Mouse (Mus musculus): Measurements from ENCODE around the gene Sel1l3. TPM values are rescaled to one million over a fixed set of nuclear protein-coding genes. Genes with fewer than 3 reads are reported as not detected.

Gene Sel1l3
- polyA plus RNA-seq, 1 experiment, result 2.4 TPM

DNA sequence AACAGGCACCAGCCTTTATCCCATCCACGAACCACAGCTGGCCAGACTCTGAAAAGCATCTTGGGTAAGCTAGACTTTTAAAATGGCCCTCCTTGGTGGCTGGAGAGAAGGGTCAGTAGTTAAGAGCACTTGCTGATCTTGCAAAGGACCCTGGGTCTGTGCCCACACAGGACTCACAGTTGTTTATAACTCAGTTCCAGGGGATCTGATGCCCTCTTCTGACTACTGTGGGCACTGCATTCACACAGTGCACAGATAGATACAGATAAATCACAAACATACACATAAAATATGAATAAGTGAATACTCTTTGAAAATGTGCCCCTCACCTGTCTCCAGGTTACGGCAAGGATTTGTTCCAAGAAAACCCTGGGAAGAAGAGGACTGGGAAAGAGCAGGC, 79.7 kb downstream of the Sel1l3 start:
- H3K4me3 ChIP-seq (ENCODE audit: control insufficient read depth, insufficient read depth, low read length), result no peak overlapping the region
- WGBS, result 95% methylated on average over 2 of the region's 2 CpGs
- no peaks in the 10 kb centered on the region for H3K27me3 ChIP-seq (ENCODE audit: control insufficient read depth, insufficient read depth, low read length)
- no peaks in the 10 kb centered on the region for H3K36me3 ChIP-seq (ENCODE audit: control insufficient read depth, insufficient read depth, low read length)
- DNase-seq, result peak; percentile 53
- no peak overlapping the region for H3K27ac ChIP-seq (ENCODE audit: control insufficient read depth, insufficient read depth, low read length)
- no peaks in the 10 kb centered on the region for H3K4me1 ChIP-seq (replicated peaks; ENCODE audit: control insufficient read depth, insufficient read depth, low read length)
- TF ChIP-seq POLR2A (IDR thresholded peaks at IDR 0.05; ENCODE audit: control insufficient read depth, extremely low read depth, insufficient read depth, low read length, poor library complexity), result no peak
- no peak for TF ChIP-seq CTCF (IDR thresholded peaks at IDR 0.05; ENCODE audit: borderline replicate concordance, control insufficient read depth, extremely low read depth, insufficient read depth, low read length, poor library complexity)

DNA sequence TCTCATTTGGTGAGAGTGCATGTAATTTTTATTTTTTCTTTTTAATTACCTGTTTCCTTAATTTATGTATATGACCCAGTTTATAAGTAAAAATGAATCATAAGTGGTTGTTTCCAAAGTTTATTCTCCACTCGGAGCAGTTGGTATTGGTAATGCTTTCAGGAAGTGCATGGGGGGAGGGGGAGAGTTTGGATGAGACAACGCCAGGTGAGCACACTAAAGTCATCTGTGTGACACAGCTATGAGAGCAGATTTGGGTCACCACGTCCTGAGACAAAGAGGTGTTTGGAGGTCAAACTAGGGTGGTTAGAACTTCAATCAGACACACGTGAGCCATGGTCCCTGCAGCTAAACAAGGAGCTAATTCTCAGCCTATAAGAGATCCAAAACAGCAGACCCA, 89.0 kb downstream of the Sel1l3 start:
- no peak overlapping the region for H3K4me3 ChIP-seq (ENCODE audit: control insufficient read depth, insufficient read depth, low read length)
- no peaks in the 10 kb centered on the region for H3K36me3 ChIP-seq (ENCODE audit: control insufficient read depth, insufficient read depth, low read length)
- peak; percentile 23 for DNase-seq
- no peaks in the 10 kb centered on the region for H3K27me3 ChIP-seq (ENCODE audit: control insufficient read depth, insufficient read depth, low read length)
- TF ChIP-seq POLR2A (IDR thresholded peaks at IDR 0.05; ENCODE audit: control insufficient read depth, extremely low read depth, insufficient read depth, low read length, poor library complexity) (no peak), CTCF (IDR thresholded peaks at IDR 0.05; ENCODE audit: borderline replicate concordance, control insufficient read depth, extremely low read depth, insufficient read depth, low read length, poor library complexity) (no peak)
- H3K4me1 ChIP-seq (replicated peaks; ENCODE audit: control insufficient read depth, insufficient read depth, low read length), result no peaks in the 10 kb centered on the region
- H3K27ac ChIP-seq (ENCODE audit: control insufficient read depth, insufficient read depth, low read length), result no peak overlapping the region
- WGBS, result 63% methylated on average over 4 of the region's 4 CpGs

DNA sequence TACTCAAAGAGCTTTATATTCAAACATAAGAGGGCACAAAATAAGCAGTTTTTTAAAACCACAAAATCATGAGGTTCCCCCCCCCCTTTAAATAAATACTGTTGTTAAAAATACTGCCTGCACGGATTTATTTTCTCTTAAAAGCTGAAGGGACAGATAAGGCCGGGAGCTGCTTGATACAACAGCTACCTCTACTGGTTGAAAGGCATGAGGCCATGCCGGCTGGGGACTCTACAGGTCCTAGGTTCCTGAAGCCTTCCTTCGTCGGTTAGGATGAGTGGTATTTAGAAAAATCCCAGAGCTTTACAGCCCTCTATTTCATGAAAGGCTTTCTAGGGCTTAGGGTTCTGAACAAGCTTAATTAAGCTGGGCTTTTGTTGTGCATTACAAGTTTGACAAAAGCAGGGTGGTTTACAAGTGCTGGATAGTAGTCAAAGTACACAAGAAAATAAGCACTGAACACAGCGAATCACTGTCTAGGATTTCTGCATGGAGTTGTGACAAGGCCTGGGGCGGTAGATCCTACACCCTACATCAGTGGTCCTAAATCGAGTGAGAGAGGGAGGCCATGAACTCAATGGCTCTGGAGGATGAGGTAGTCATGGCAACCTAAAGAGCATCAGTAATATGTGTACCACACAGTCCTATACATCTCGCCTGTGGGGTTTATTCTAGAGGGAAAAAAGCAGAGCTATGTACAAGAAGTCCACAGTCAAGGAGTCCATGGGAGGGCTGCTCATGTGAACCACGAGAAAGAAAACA, 90.0 kb downstream of the Sel1l3 start:
- no peak overlapping the region for H3K4me3 ChIP-seq (ENCODE audit: control insufficient read depth, insufficient read depth, low read length)
- no peaks in the 10 kb centered on the region for H3K36me3 ChIP-seq (ENCODE audit: control insufficient read depth, insufficient read depth, low read length)
- no peaks in the 10 kb centered on the region for H3K4me1 ChIP-seq (replicated peaks; ENCODE audit: control insufficient read depth, insufficient read depth, low read length)
- 54% methylated on average over 10 of the region's 10 CpGs for WGBS
- DNase-seq, result no peak
- H3K27me3 ChIP-seq (ENCODE audit: control insufficient read depth, insufficient read depth, low read length), result no peaks in the 10 kb centered on the region
- no peak for TF ChIP-seq POLR2A (IDR thresholded peaks at IDR 0.05; ENCODE audit: control insufficient read depth, extremely low read depth, insufficient read depth, low read length, poor library complexity)
- no peak for TF ChIP-seq CTCF (IDR thresholded peaks at IDR 0.05; ENCODE audit: borderline replicate concordance, control insufficient read depth, extremely low read depth, insufficient read depth, low read length, poor library complexity)
- H3K27ac ChIP-seq (ENCODE audit: control insufficient read depth, insufficient read depth, low read length), result no peak overlapping the region

DNA sequence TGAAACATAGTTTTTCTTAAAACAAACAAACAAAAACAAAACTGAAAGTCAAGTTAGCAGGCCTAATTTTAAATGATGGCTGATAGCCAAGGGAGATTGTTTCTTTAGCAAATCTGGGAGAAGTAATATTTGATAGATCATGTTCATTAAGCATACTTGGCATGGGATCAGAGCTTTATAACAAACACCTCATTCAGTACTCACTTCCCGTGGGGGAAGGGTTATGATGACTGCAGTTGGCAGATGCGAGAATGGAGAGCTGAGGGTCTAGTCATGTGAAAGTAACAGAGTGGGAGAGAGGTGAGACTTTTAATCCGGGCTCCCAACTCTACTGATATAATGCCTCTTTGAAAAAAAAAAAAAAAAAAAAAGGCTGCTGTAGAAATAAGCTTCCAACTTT, 94.0 kb downstream of the Sel1l3 start:
- Histone ChIP-seq H3K27me3 (ENCODE audit: control insufficient read depth, insufficient read depth, low read length) (no peaks in the 10 kb centered on the region), H3K36me3 (ENCODE audit: control insufficient read depth, insufficient read depth, low read length) (no peaks in the 10 kb centered on the region), H3K4me3 (ENCODE audit: control insufficient read depth, insufficient read depth, low read length) (no peak overlapping the region), H3K27ac (ENCODE audit: control insufficient read depth, insufficient read depth, low read length) (no peak overlapping the region), H3K4me1 (replicated peaks; ENCODE audit: control insufficient read depth, insufficient read depth, low read length) (no peaks in the 10 kb centered on the region)
- 85% methylated on average over 3 of the region's 3 CpGs for WGBS
- DNase-seq, result no peak
- TF ChIP-seq POLR2A (IDR thresholded peaks at IDR 0.05; ENCODE audit: control insufficient read depth, extremely low read depth, insufficient read depth, low read length, poor library complexity) (no peak), CTCF (IDR thresholded peaks at IDR 0.05; ENCODE audit: borderline replicate concordance, control insufficient read depth, extremely low read depth, insufficient read depth, low read length, poor library complexity) (no peak)

DNA sequence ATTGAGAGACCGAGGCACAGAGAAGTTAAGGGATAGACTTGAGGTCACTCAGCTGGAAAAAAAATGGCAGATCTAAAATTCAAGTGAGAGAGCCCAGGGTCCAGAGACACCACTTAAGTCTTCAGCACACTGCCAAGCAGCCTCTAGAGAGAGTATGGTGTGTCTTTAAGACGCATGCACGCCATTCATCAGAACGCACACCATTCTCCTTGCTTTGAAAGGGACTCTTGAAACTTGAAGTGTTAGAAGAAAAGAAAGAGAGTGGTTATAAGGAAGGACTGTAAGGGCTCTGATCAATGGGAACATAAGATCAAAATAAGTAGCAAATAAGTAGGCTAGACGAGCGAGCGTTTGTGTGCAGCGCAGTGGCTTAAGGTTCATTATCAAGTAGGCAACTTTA, 95.5 kb downstream of the Sel1l3 start:
- WGBS, result 97% methylated on average over 8 of the region's 8 CpGs

DNA sequence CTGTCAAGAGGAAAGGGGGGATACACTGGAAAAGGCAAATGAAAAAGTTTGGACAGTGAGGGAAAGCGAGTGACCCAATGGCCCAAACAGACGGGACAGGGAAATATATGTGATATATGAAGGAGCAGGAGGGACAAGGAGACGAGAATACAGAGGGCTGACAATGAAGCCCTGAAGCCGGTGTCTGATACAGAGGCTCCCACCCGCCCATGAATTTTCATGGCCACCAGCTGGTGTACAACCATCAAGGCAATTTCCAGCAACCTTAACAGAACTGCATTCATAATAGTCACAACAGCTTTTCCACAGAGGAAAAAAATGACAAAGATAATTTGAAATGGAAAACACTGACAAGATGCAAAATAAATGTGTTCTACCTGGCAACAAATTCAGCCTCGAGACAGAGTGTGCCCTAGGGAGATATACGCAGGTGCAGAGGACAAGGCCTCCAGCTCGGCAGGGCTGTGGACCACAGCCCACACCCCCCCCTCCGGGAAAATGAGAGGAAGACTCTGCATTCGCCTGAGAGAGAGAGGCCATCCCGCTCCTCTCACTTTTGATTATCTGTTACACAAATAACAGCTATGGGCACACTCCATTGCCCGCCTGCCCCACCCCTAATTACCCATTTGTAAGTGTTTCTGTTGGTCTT, 99.0 kb downstream of the Sel1l3 start:
- Histone ChIP-seq H3K27ac (ENCODE audit: control insufficient read depth, insufficient read depth, low read length) (no peak overlapping the region), H3K36me3 (ENCODE audit: control insufficient read depth, insufficient read depth, low read length) (no peaks in the 10 kb centered on the region), H3K4me3 (ENCODE audit: control insufficient read depth, insufficient read depth, low read length) (no peak overlapping the region), H3K4me1 (replicated peaks; ENCODE audit: control insufficient read depth, insufficient read depth, low read length) (no peaks in the 10 kb centered on the region), H3K27me3 (ENCODE audit: control insufficient read depth, insufficient read depth, low read length) (no peaks in the 10 kb centered on the region)
- 88% methylated on average over 12 of the region's 12 CpGs for WGBS
- no peak for DNase-seq
- TF ChIP-seq CTCF (IDR thresholded peaks at IDR 0.05; ENCODE audit: borderline replicate concordance, control insufficient read depth, extremely low read depth, insufficient read depth, low read length, poor library complexity) (no peak), POLR2A (IDR thresholded peaks at IDR 0.05; ENCODE audit: control insufficient read depth, extremely low read depth, insufficient read depth, low read length, poor library complexity) (no peak)

More for the DNA sequence above, 95.5 kb downstream of the Sel1l3 start:
- TF ChIP-seq CTCF (IDR thresholded peaks at IDR 0.05; ENCODE audit: borderline replicate concordance, control insufficient read depth, extremely low read depth, insufficient read depth, low read length, poor library complexity) (no peak), POLR2A (IDR thresholded peaks at IDR 0.05; ENCODE audit: control insufficient read depth, extremely low read depth, insufficient read depth, low read length, poor library complexity) (no peak)
- no peak overlapping the region for H3K27ac ChIP-seq (ENCODE audit: control insufficient read depth, insufficient read depth, low read length)
- H3K4me1 ChIP-seq (replicated peaks; ENCODE audit: control insufficient read depth, insufficient read depth, low read length), result no peaks in the 10 kb centered on the region
- H3K4me3 ChIP-seq (ENCODE audit: control insufficient read depth, insufficient read depth, low read length), result no peak overlapping the region
- H3K27me3 ChIP-seq (ENCODE audit: control insufficient read depth, insufficient read depth, low read length), result no peaks in the 10 kb centered on the region
- DNase-seq, result no peak
- H3K36me3 ChIP-seq (ENCODE audit: control insufficient read depth, insufficient read depth, low read length), result no peaks in the 10 kb centered on the region

Measured in thymus, adult 2 months (tissue).